Mouse (Mus musculus) myocyte (in vitro differentiated cells): ENCODE results near the gene Fmnl3. TPM values are rescaled to one million over a fixed set of nuclear protein-coding genes. Genes with fewer than 3 reads are reported as not detected.

Source experiments
- H3K27me3 ChIP-seq: one replicate; pipeline ENCODE4 v1.6.1; 2011; ENCODE audit not compliant: control insufficient read depth, insufficient read depth, insufficient read length
- H3K36me3 ChIP-seq: one replicate; pipeline ENCODE4 v1.6.1; 2011; ENCODE audit not compliant: control insufficient read depth, insufficient read depth
- H3K4me2 ChIP-seq: one replicate; pipeline ENCODE4 v1.6.1; 2011; ENCODE audit warnings: low read depth, control low read depth
- H3K4me3 ChIP-seq: one replicate; pipeline ENCODE4 v1.5.1; 2011; ENCODE audit warnings: mild to moderate bottlenecking, control low read depth, moderate library complexity
- H3K79me2 ChIP-seq: one replicate; pipeline ENCODE4 v1.6.1; 2011; ENCODE audit not compliant: control insufficient read depth, insufficient read depth
- H3ac ChIP-seq: one replicate; pipeline ENCODE4 v1.6.1; 2011; ENCODE audit not compliant: control insufficient read depth, insufficient read length
- CEBPB ChIP-seq: IDR thresholded peaks from 2 replicates; pipeline ENCODE4 v1.6.1; 2011; ENCODE audit warnings: mild to moderate bottlenecking, moderate library complexity; ENCODE audit not compliant: poor library complexity, insufficient read depth, severe bottlenecking
- E2F4 ChIP-seq: IDR thresholded peaks from one replicate; pipeline ENCODE4 v1.6.1; 2011; ENCODE audit warnings: mild to moderate bottlenecking, control low read depth, moderate library complexity; ENCODE audit not compliant: insufficient read depth
- MAX ChIP-seq: IDR thresholded peaks from one replicate; pipeline ENCODE4 v1.6.1; 2011; ENCODE audit warnings: low read depth, mild to moderate bottlenecking, control low read depth
- MYOD1 ChIP-seq, 3 experiments: IDR thresholded peaks; one replicate each; pipeline ENCODE4 v1.6.1; 2011; ENCODE audit warnings: control low read depth in 2 of 3, low read depth in 2 of 3, mild to moderate bottlenecking in 2 of 3, moderate library complexity in 1 of 3; ENCODE audit not compliant: insufficient read length in 2 of 3, control insufficient read depth in 1 of 3
- MYOG ChIP-seq, 3 experiments: IDR thresholded peaks; one replicate each; pipeline ENCODE4 v1.6.1; 2011; ENCODE audit warnings: control low read depth in 2 of 3, low read depth in 2 of 3, mild to moderate bottlenecking in 2 of 3; ENCODE audit not compliant: insufficient read length in 2 of 3, control insufficient read depth in 1 of 3, insufficient read depth in 1 of 3
- POLR2A ChIP-seq: IDR thresholded peaks from one replicate; pipeline ENCODE4 v1.6.1; 2011; ENCODE audit warnings: low read depth, mild to moderate bottlenecking, control low read depth, moderate library complexity; ENCODE audit not compliant: insufficient read length
- POLR2AphosphoS2 ChIP-seq: IDR thresholded peaks from one replicate; pipeline ENCODE4 v1.6.1; 2011; ENCODE audit warnings: low read depth, control low read depth; ENCODE audit not compliant: insufficient read length
- REST ChIP-seq: IDR thresholded peaks from one replicate; pipeline ENCODE4 v1.6.1; 2011; ENCODE audit warnings: mild to moderate bottlenecking, control low read depth, moderate library complexity; ENCODE audit not compliant: insufficient read depth, insufficient read length
- SRF ChIP-seq: IDR thresholded peaks from one replicate; pipeline ENCODE4 v1.6.1; 2011; ENCODE audit warnings: low read depth; ENCODE audit not compliant: control insufficient read depth, insufficient read length
- TCF12 ChIP-seq: IDR thresholded peaks from one replicate; pipeline ENCODE4 v1.6.1; 2011; ENCODE audit warnings: mild to moderate bottlenecking, control low read depth; ENCODE audit not compliant: poor library complexity, insufficient read depth, severe bottlenecking
- TCF3 ChIP-seq: IDR thresholded peaks from one replicate; pipeline ENCODE4 v1.6.1; 2011; ENCODE audit warnings: low read depth, control low read depth; ENCODE audit not compliant: insufficient read length
- USF1 ChIP-seq: IDR thresholded peaks from one replicate; pipeline ENCODE4 v1.6.1; 2011; ENCODE audit warnings: low read depth, mild to moderate bottlenecking, control low read depth, moderate library complexity
- polyA plus RNA-seq: library from polyadenylated mRNA; unstranded; fragments of >200 nt; fragmentation: generic; extraction: Trizol; gene quantifications from one replicate; pipeline ENCODE4 v1.2.1, GENCODE M21; 2012; ENCODE audit warnings: missing spikeins

The Fmnl3 gene
- polyA plus RNA-seq, 1 experiment, result 62.6 TPM

- no peak overlapping the region for H3K4me3 ChIP-seq
- no peak overlapping the region for H3K4me2 ChIP-seq
- TF ChIP-seq POLR2A (peak; percentile 39), MYOG (IDR thresholded peaks at IDR 0.05; ENCODE audit: control insufficient read depth in 1 of 3, insufficient read depth in 1 of 3, insufficient read length in 2 of 3, low read depth in 2 of 3) (no peak), POLR2AphosphoS2 (peak; percentile 70), TCF3 (no peak)
- peaks cover 77% of the 10 kb centered on the region for H3K36me3 ChIP-seq
- no peaks in the 10 kb centered on the region for H3K79me2 ChIP-seq
- no peaks in the 10 kb centered on the region for H3K27me3 ChIP-seq
- no peak overlapping the region for H3ac ChIP-seq
Measured at GRCm38 (mm10) chr15:99316314-99317266, 53.7 kb downstream of the Fmnl3 start.

- H3K36me3 ChIP-seq, result peaks cover 73% of the 10 kb centered on the region
- H3K4me3 ChIP-seq, result no peak overlapping the region
- H3K79me2 ChIP-seq, result no peaks in the 10 kb centered on the region
- H3K27me3 ChIP-seq, result no peaks in the 10 kb centered on the region
- peak; percentile 86 for TF ChIP-seq POLR2AphosphoS2
- no peak for TF ChIP-seq MYOD1 (IDR thresholded peaks at IDR 0.05; ENCODE audit: control insufficient read depth in 1 of 3, insufficient read length in 2 of 3, low read depth in 2 of 3)
- no peak for TF ChIP-seq SRF
- H3K4me2 ChIP-seq, result no peak overlapping the region
- no peak overlapping the region for H3ac ChIP-seq
Measured at GRCm38 (mm10) chr15:99314891-99315290, 55.4 kb downstream of the Fmnl3 start.

- Histone ChIP-seq H3K4me3 (no peak overlapping the region), H3K27me3 (no peaks in the 10 kb centered on the region), H3K79me2 (no peaks in the 10 kb centered on the region), H3ac (no peak overlapping the region), H3K4me2 (no peak overlapping the region), H3K36me3 (peaks cover 75% of the 10 kb centered on the region)
- peak; percentile 90 for TF ChIP-seq POLR2AphosphoS2
- peak; percentile 48 for TF ChIP-seq POLR2A
- TF ChIP-seq MYOG (IDR thresholded peaks at IDR 0.05; ENCODE audit: control insufficient read depth in 1 of 3, insufficient read depth in 1 of 3, insufficient read length in 2 of 3, low read depth in 2 of 3), result no peak
Measured at GRCm38 (mm10) chr15:99310617-99311016, 59.7 kb downstream of the Fmnl3 start.

GRCm38 (mm10) chr15:99309549-99309948, 60.7 kb downstream of the Fmnl3 start:
- TF ChIP-seq USF1 (no peak), POLR2AphosphoS2 (peak; percentile 62), POLR2A (peak; percentile 27)
- Histone ChIP-seq H3K4me3 (no peak overlapping the region), H3K36me3 (peaks cover 72% of the 10 kb centered on the region), H3K4me2 (no peak overlapping the region), H3ac (no peak overlapping the region), H3K79me2 (no peaks in the 10 kb centered on the region), H3K27me3 (no peaks in the 10 kb centered on the region)

GRCm38 (mm10) chr15:99307476-99307875, 62.8 kb downstream of the Fmnl3 start:
- no peak overlapping the region for H3K4me3 ChIP-seq
- H3K79me2 ChIP-seq, result no peaks in the 10 kb centered on the region
- H3K27me3 ChIP-seq, result no peaks in the 10 kb centered on the region
- H3K4me2 ChIP-seq, result no peak overlapping the region
- no peak overlapping the region for H3ac ChIP-seq
- peaks cover 64% of the 10 kb centered on the region for H3K36me3 ChIP-seq
- TF ChIP-seq SRF, result no peak
- no peak for TF ChIP-seq TCF12
- TF ChIP-seq POLR2A, result peak; percentile 5
- TF ChIP-seq POLR2AphosphoS2, result peak; percentile 37

GRCm38 (mm10) chr15:99296213-99296612, 74.1 kb downstream of the Fmnl3 start:
- TF ChIP-seq REST (no peak), TCF12 (no peak), TCF3 (no peak), MYOD1 (IDR thresholded peaks at IDR 0.05; ENCODE audit: control insufficient read depth in 1 of 3, insufficient read length in 2 of 3, low read depth in 2 of 3) (no peak), SRF (no peak), POLR2A (no peak), CEBPB (no peak), MAX (no peak), USF1 (no peak), E2F4 (no peak), MYOG (IDR thresholded peaks at IDR 0.05; ENCODE audit: control insufficient read depth in 1 of 3, insufficient read depth in 1 of 3, insufficient read length in 2 of 3, low read depth in 2 of 3) (no peak), POLR2AphosphoS2 (no peak)

More at GRCm38 (mm10) chr15:99296213-99296612, 74.1 kb downstream of the Fmnl3 start:
- no peaks in the 10 kb centered on the region for H3K79me2 ChIP-seq
- H3K36me3 ChIP-seq, result no peaks in the 10 kb centered on the region
- H3K27me3 ChIP-seq, result no peaks in the 10 kb centered on the region
- H3K4me2 ChIP-seq, result peak overlapping the region; percentile 89
- H3ac ChIP-seq, result no peak overlapping the region
- H3K4me3 ChIP-seq, result peak overlapping the region; percentile 46
